Mouse (Mus musculus): ENCODE results near the gene Hacl1.

Gene Hacl1

DNA sequence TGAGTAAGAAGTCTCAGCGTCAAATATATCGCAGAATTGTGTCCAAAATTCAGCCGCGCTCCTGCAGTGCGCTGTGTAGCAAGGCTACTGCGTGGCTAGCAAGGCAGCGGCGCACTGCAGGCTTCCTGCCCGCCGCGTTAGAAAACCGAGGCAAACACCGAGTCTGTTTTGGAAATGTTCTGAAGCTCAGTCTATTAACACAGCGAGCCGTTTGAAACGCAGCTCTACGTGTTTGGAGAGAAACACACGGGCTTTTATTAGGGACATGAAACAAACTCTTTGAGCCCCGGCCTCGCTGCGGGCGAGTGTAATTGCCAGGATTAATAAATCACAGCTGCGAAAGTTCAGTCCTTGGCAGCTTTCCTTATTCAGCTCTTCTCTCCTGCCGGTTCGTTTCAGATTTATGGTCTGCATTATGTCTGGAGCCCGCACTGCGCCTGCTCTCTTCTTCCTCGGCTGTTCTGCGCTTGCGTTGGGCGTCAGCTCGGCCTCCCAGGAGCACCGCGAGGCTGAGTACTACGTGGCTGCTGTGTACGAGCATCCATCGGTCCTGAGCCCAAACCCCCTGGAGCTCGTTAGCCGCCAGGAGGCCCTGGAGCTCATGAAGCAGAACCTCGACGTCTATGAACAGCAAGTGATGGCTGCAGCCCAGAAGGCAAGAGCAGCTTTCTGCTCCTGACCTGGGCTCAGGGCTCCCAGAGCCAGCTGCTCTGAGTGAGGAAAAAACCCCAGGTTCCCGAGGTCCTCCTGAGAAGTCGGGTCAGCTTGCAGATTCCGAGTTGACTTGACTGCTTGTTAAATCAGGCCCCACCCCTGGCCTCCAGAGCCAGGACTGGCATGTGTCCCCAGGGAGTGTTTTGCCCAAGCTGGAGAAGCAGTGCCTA is 20.8 kb upstream of the Hacl1 start:
- peak; percentile 91 for DNase-seq

DNA sequence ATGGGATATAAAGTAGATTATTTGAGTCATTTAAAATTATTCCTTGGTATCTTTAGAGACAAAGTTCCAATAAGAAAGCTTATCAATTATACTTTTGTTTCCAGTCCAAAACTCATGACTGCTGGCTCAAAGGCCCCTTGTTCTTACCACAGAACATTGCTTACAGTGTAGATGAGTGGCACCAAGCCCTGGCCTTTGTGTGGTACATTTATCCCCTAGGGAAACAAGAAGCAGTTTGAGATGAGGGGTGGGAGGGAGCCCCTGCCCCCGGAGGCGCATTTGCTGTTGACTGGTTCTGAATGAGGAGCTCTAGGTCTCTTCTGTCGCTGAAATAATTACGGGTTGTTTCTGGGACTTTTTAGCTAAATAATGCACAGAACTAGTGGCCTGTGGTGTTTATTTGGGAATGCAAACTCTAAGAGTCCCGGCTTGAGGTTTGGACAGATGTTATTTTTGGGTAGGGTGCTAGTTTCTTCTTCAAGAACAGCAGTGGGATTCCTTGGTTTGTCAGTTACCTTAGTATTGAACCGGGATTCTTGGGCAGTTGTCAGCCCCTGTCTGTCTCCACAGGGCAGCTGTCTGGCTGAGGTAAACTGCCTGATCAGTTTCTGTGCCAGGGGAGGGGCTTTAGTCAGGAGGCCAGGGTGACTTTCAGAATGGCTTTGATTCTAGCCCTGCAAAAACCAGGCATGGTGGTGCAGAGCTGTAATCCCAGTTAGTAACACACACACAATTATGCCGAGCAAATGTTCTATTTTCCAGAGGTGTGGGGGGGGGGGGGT is 19.4 kb upstream of the Hacl1 start:
- DNase-seq: peak; percentile 51

DNA sequence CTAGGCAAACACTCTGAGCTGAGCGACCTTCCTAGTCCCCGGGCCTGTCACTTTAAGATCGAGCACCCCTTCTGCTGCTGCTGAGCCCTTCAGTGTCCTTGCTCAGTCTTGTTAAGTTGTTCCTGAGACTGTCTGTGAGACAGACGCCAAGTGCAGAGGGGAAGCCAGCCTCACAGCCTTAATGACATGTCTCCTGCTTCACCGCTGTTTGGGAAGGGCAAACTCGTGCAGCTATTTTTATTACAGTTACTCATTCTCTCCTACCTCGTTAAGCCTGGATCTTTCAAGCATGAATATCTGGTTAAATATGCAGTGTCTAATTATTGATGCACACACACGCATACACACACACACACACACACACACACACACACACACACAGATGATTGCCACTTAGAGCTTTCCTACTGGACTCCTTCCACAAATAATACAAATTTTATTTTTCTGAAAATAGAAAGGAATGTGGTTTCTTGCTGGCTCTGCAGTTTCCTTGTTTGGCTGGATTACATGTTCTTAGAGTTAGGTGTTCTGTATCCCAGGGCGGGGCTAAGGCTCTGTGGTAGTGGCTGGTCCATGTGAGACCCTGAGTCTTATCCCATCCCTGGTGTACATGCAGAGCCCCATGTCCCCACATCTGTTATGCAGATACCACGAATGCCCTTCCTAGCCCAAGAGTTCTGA is 18.6 kb upstream of the Hacl1 start:
- DNase-seq: no peak

DNA sequence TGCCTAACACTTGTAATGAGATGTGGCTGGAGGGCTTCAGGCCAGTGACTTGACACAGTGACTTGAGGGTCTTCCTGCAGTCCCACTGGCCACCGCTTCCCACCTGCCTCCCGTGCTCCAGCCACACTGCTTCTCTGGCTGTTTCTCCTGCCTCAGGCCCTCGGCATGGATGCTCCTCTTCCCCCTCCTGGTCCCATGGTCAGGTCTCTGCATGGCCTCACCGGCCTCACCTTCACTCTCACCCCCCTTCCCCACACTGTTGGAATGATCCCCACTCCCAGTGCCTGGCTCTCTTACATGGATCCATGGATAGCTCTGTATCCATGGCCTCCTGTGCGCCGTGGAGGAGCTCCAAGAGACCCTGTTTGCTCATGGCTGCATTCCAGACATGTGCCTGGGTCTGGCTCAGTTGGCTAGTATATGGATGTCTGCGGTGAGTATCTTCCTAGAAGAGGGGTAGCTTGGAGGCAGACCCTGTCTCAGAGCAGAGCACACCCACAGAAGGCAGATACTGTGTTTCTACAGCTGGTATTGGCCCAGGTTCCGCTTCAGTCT is 17.1 kb upstream of the Hacl1 start:
- DNase-seq: no peak

DNA sequence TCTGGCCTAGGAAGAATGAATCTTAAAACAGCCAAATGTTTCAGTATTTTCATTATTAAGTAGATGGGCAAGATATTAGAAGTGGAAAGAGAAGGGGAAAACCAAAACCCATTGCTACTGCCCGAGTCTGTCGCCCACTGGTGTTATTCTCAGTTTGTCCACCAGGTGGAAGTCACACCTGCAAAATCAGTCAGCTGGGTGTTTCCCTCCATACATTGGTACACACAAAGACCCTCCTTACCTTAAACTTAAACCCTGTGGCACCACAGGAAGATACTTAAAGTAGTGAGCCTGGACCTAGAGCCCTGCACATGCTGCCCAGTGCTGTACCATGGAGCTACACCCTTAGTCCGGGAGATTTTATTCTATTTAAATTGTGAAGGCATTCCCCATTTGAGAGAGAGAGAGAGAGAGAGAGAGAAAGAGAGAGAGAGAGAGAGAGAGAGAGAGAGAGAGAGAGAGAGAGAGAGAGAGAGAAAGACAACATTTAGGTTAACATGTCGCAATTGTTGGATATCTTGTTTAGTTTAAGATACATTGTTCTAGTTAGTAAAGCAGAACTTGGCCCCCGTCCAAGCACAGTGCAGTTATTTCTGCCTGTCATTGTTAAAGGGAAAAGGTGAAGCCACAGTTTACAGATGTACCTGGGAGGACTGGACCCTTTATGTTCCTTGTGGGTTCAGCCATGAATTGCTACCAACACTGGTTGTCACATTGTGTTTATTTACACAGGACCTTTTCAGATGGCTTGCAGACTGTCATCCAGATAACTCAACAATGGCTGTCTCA is 16.0 kb upstream of the Hacl1 start:
- DNase-seq: peak; percentile 67

DNA sequence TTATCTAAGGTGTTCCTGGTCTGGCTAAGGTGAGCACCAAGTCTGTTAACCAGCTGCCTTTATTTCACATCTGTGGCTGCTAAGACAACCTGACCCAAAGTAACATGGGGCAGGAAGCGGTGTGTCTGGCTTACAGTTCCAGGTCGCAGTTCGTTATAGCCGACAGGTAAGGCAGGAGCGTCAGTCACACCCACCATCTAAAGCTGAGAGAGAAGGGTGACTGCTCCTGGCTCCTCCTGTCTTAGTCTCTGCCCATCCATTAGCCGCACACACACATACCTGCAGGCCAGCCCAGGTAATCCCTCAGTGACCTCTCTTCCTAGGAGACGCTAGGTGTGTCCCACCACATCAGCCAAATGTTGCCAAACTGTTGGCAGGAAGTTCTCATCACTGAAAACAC is 15.3 kb upstream of the Hacl1 start:
- DNase-seq: no peak

DNA sequence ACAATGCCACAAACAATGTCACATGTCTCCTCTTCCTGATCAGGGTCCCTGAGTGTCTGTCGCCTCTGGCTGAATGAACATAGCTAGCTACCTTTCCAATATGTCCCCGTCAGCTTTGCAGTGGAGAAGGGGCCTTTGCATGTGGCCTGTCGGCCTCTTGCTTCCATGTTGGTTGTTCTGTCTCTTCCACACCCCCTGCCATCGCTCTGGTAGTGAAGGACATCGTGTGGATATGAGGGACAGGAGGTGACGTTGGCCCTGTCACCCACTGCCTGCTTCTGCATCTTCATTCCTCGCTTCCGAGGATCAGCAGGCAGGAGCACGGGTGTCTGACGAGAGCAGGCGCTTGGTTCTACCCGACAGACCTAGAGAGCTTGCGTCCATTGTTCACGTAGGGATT is 14.3 kb upstream of the Hacl1 start:
- DNase-seq: no peak

DNA sequence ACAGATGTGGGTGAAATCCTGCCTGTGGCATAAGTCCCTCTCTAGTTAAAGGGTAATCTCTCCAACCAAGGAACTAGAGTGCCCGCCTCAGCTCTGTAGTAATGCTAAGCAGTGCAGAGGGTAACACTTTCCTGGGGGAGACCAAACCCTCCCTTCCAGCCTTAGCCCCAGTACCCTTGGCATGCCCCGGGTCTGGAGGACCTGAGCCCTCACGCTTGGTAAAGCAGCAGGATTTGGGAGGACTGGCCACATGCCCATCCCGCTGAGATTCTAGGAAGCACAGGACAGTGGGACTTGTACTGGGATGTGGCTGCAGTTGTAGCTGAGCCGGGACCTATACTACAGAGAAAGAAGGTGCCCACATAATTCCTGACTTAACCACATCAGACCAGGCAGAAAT is 13.7 kb upstream of the Hacl1 start:
- no peak for DNase-seq

DNA sequence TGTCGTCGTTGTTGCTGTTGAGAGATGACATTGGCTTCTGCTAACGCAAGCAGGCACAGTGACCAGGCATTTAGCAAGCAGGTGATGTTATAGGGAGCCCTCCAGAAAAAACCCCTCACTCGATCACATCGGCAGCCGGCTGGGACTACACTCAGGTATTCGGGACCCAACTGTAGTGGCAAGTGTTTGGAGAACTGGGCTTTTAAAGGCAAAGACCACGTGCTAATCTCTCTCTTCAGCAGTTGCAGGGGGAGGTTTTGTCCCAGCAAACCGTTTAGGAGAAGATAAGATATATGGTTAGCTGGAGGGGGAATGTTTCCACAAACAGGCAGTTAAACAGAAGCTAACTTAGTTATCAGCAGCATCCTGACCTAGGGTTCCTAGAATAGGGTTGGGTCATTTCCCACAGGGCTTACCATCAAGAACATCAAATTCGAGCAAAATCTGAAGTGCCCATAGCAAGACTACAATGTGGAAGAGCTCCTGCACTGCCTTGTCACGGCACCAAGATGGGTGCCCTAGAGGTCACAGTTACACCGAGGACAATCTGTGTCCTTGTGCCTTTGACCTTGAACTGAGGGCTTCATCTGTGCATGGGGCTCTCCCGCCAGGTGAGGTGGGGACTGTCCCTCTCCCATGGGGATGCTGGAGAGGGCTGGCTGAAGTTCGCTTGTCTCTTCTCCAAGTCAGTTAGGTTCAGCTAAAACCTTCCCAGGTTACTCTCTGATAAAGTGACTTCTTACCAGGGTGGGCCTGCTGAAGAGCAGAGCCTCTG is 12.2 kb upstream of the Hacl1 start:
- DNase-seq: no peak

DNA sequence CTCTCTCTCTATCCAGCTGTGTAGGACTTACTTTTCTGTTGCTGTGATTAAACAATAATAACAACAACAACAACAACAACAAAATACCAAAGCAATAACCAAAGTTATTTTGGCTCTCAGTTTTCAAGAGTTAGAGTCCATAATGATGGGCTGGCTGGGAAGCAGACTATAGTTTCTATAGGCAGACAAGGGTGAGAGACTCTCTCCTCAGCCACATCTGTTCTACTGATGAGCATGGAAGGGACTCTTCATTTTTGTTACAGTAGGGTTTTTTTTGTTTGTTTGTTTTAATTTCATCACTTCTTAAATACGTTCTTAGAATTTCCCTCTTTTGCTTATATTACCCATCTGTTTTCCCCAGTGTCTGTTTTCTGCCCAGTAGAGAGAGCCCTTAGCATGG is 11.5 kb upstream of the Hacl1 start:
- no peak for DNase-seq

DNA sequence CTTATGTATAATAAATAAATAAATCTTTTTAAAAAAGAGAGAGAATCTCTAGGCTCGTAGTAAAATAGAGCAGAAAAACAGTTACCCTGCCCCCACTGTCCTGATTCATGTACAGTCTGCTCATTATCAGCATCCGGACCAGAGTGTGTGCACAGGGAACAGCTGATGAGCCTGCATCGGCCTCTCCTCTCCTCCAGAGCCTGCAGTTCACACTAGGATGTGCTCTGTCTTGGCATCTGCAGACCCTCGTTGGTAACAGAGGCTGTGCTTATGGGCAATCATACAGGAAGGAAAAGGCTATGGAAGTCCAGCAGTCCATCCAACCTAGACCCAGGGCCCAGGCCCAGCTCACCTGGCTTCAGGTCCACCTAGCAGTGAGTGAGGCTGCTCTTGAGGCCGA is 11.0 kb upstream of the Hacl1 start:
- DNase-seq: no peak

DNA sequence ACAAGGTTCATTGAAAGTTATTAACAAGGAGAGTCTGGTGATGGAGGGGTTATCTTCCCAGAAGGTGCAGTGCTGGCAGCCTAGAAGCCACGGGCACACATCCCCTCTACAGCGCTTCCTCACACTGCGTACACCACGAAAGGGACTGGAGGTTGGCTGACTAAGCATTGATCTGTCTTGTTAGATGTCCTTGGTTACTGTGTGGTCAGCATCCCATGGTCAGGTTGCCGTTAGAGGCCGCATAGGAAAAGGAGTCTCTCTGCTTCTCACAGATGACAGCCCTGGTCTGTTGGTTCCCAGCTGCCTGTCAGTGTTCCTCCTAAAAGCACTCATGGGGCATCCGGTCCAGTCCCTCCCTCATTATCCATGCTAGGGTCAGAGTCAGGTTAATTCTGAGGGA is 10.1 kb upstream of the Hacl1 start:
- DNase-seq: no peak

DNA sequence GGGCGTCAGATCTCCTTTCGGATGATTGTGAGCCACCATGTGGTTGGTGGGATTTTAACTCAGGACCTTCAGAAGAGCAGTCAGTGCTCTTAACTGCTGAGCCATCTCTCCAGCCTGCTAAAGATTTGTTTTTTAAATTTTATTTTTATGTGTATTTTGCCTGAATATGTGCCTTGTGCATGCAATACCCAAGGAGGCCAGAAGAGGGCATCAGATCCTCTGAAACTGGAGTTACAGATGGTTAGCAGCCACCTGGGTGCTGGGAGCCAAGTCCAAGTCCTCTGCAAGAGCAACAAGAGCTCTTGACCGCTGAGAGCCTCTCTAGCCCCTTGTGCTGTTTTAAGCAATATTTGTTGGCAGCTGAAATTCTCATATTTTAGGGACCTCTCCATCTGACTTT is 9.3 kb upstream of the Hacl1 start:
- DNase-seq: no peak

DNA sequence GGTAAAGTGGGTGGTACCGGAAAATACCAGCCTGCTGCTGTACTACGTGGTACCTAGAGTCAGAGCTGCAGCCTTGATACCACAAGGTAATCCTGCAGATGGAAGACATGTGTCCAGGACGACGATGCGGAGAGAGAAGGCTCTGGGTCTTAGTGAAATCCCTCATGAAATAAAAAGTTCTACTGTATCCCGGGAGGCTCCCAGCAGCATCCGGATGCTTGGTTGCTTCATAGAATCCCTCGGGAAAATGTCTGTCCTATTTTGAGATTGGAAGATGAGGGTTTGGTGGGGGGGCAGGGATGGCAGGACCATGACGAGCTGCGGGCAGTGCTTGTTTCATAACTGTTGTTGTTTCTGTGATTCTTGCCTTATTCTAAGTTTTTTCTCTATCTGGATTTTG is 6.9 kb upstream of the Hacl1 start:
- no peak for DNase-seq

DNA sequence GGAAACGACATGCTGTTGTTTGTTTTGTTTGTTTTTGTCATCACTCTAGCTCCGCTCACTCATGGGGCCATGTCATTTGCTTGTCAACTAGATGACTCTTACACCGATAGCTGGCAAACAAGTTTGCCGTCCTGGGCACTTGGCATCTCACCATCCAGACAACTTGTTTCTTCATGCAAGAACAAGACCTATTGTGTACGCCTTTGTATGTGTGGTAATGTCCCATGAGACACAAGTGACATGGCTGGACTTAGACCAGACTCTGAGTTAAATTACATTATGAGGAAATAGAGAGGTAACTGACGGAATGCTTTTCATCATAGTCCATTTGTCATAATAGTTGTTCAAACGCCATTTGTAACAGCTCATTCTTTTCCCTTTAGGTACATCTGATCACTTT is 4.8 kb upstream of the Hacl1 start:
- DNase-seq: no peak

DNA sequence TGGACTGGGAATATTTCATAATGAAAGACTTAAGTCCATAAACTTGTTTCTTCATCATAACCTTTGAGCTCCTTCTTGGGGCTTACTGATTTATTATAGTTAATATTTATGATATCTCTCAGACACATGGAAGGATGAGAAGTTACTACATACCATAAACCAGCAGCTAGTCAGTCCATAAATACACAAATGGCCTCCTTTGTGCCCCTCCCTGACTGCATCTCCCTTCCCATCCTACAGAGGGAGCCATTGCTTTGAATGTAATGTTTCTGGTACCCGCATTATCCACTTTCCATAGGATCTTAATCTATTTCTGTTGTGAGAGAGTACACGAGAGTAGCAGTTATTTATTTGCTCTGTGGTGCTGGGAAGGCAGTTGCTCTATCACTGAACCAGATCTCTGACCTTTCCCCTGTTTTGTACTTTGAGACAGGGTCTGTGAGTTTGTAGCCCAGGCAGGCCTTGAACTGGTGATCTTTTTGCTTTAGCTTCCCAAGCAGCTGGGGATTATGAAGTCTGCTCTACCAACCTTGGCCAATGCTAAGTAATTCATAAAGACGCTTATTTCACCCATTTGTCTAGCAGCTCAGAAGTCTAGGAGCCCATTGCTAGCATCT is 4.0 kb upstream of the Hacl1 start:
- DNase-seq: no peak

DNA sequence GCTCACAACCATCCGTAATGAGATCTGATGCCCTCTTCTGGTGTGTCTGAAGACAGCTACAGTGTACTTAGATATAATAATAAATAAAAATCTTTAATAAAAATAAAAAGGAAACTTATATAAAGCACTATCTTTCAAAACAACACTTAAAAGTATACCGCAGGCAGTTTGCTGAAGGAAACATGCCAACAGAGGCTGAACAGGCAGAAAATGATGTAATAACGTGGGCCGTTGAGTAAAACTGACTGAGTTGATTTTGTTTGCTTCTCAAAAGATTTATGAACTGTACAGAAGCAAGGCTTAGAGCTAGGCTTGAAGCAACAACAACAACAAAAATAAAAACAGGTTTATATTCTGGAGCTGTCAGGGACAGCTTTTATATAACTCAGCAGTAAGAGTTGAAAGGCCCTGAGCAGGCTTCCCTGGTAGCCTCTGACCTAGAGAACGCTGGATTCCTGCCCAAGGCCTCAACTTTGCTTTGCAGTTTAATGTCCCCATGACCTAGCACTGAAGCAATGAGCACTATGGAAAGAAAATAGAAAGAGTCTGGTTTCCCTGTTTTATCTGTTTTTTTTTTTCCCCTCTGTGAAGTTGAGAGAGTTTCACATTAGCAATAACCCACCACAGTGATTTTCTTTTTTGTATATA is 3.2 kb upstream of the Hacl1 start:
- DNase-seq: no peak

DNA sequence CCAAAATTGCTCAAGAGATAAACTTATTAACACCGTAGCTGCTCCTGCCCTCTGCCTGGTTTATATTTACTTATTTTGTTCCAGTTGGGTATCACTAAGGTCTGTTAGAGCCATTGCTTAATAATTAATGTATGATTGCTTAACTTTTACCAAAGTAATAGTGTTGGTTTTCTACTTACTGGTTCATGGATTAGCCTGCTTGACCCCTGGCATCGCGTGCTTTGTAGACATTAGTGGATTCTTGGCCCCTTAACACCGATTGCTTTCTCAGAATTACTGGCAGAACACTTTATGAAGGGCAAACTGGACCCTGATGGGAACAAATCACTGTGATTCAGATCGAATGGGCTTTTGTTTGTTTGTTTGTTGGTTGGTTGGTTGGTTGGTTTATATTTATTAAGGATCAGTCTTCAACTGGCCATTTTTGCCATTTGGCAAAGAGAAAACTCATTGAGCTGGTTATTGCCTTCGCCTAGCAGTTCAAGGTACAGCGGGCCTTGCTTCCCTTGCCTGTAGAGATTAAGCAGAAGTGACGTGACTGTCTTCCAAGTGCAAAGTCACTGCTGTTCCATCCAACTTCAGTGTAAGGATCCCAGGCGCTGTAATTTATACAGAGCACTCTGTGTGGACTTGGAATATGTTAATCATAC is 545 bp upstream of the Hacl1 start:
- no peak for DNase-seq

DNA sequence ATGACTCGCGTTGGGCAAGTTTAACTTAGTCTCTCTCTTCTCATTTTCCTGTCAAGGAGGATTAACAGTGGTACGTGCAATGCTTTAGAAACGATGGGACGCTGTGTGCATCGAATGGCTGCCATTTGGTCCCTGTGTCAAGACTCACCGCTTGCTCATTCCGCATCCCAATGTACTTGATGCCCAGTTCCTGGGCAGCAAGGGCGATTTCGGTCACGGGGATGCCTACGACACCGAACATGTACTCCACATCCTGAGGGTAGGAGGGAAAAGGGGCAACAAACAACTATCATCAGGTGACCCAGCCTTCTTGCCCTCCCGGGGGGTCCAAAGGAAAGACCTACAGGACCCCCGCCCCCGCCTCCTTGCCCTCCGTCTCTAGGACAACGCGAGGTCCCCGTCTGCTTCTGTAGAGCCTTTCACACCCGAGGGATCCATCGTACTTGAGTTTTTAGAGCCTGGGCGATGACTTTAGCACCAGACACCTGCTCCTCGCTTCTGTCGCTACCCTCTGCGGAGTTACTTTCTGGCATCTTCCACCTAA is 668 bp downstream of the Hacl1 start, which contains the start of gene Gm49387:
Gm49387 (minus strand) TSS at position 533 of the 544 bp plus-strand sequence.
- DNase-seq: peak; percentile 42

DNA sequence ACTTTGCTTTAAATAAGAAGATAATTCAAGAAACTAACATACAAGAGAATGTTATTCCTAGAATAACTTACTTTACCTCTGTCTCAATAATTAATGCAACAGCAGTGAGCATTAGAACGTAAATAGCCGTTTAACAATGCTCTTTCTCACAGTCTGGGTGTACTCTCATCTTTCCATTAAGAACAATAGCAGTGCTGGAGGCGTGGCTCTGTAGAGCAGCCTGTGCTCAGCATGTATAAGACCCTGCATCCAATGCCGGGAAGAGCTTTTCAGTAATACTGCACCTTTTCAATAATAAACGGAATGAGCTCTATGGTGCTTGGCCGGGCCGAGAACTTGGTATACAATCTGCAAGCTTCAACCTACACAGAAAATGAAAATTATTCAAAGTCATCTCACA is 10.4 kb downstream of the Hacl1 start:
- no peak for DNase-seq
